Mouse (Mus musculus) fibroblast of lung, adult 2 months (primary cell): ENCODE measurements around the gene Afg1l.

Experiments
- DNase-seq: peaks from one replicate; pipeline ENCODE4 v3.0.0-alpha.2; 2011; ENCODE audit warnings: low read depth

Afg1l gene

DNA sequence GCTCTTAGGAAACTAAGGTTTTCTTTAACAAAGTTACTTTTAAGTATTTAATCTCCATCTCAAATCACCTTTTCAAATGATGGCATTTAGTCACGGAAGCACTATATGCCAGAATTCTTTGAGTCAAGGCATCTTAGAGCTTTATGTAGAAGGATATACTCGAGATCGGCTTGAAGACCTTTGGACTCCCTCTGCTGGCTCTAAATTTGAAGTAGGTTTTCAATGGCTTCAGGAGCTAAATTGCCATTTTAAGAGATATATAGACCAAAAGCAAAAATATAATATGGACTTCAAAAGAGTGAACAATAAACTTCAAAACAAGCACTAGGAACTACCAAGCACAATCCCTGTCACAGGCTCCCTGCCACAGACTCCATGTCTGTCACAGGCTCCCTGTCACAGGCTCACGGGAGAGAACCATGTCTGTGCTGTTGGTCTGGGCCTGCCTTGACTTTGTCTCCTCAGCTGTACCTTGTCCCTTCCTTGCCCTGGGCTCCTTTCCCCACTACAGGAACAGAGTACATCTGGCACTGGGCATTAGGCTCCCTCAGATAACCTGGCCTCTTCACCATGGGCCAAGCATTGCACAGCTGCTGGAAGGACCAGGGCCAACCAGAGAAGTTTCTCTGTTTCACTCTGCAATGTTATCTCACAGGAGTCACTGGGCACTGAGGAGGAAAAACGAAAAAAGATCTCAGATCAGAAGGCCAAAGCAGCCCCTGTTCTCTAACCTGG lies 210.4 kb downstream of the Afg1l start:
- no peak for DNase-seq

DNA sequence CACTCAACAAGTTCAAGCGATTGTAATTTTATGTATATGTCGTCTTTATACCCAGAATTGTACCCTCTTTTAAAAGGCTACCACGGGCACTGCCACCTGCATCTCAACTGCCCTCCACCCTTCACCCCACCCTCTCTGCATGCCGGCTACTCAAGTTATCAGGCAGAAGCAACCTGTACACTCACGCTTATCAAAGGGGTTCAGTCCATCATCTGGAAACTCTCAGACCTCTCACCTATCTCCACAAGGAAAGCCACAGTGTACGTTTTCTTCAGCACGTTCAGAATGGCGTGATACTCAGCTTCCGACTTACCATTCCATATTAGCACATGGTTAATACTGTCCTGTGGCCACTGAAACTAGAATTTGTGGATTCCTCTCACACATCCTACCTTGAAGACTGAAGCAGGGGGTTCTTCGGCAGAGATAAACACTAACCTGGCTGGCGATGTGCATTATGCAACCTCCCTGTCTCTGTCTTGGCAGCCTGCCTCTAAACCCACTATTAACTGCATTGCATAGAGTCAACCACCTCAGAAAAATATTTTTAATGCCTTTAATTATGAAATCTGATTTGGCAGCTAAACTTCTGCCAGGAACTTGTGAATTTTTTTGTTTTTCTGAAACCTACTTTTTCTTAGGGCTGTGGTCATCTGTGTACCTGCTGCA lies 213.2 kb downstream of the Afg1l start:
- DNase-seq, result no peak

DNA sequence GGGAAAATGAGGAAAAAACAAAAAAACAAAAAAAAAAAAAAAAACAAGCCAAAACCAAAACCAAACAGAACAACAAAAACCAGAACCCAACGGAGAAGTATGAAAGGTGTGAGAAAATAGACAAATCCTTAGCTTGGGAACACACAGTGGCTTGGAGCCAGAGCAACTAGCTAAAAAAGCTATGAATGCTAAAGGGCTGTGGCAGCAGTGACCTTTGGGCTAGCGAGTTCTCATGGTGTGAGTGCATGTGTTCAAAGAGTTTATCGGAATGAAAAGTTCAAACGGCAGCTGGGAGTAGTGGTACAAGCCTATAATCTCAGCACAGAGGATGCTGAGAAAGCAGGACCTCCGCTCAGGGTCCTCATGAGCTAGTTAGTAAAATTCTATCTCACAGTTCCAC lies 214.2 kb downstream of the Afg1l start:
- no peak for DNase-seq

DNA sequence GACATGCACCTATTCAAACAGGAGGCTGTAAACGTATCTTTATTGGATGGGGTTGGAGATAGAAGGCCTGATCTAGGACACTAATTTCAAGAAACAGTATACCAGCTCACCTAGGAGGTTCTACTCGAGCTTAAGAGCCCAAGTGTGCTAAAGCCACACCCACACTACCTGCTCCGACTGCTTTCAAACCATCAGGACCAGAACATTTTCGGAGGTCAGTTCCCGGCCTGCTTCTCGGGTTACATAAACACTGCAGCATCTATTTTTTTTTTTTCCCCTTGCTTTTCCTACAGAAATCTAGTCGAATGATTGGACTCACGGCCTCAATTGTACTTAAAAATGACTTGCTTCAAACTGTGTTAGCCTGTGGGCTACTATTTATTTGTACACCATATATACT lies 214.7 kb downstream of the Afg1l start:
- DNase-seq, result no peak
